Mouse (Mus musculus) limb, embryonic 11.5 days (tissue): ENCODE measurements around the gene Ascl1. TPM values are rescaled to one million over a fixed set of nuclear protein-coding genes. Genes with fewer than 3 reads are reported as not detected.

Experiments
- ATAC-seq: fragments of 200-750 bp; cut with Nextera tagmentation; 2 replicates; pipeline ENCODE4 v1.8.0; 2017; ENCODE audit warnings: low read depth; ENCODE audit not compliant: insufficient number of reproducible peaks, low FRiP score, low TSS enrichment
- DNase-seq: peaks from one replicate; pipeline ENCODE4 v3.0.0-alpha.2; 2015; ENCODE audit warnings: low spot score
- H3K27ac ChIP-seq: fragments of 300-500 bp; sonication (generic); replicated peaks from 2 replicates; pipeline ENCODE4 v1.5.1; 2014; ENCODE audit warnings: low read depth, mild to moderate bottlenecking, low read length
- H3K27me3 ChIP-seq: fragments of 300-500 bp; sonication (generic); 2 replicates; pipeline ENCODE4 v1.6.1; 2014; ENCODE audit warnings: mild to moderate bottlenecking, low read length, mixed read lengths; ENCODE audit not compliant: control insufficient read depth, insufficient read depth
- H3K36me3 ChIP-seq: fragments of 300-500 bp; sonication (generic); 2 replicates; pipeline ENCODE4 v1.6.1; 2014; ENCODE audit warnings: mild to moderate bottlenecking, low read length, moderate library complexity, mixed read lengths; ENCODE audit not compliant: control insufficient read depth, insufficient read depth
- H3K4me1 ChIP-seq: fragments of 300-500 bp; sonication (generic); 2 replicates; pipeline ENCODE4 v1.6.1; 2014; ENCODE audit warnings: low read length, mixed read lengths; ENCODE audit not compliant: control insufficient read depth, insufficient read depth
- H3K4me2 ChIP-seq: fragments of 300-500 bp; sonication (generic); 2 replicates; pipeline ENCODE4 v1.6.1; 2014; ENCODE audit warnings: low read depth, mild to moderate bottlenecking, moderate library complexity; ENCODE audit not compliant: severe bottlenecking
- H3K4me3 ChIP-seq: fragments of 300-500 bp; sonication (generic); 2 replicates; pipeline ENCODE4 v1.5.1; 2014; ENCODE audit warnings: low read depth, low read length
- H3K9ac ChIP-seq: fragments of 300-500 bp; sonication (generic); 2 replicates; pipeline ENCODE4 v1.6.1; 2014; ENCODE audit warnings: mild to moderate bottlenecking, low read length
- H3K9me3 ChIP-seq: fragments of 300-500 bp; sonication (generic); 2 replicates; pipeline ENCODE4 v1.6.1; 2016; ENCODE audit warnings: low read length; ENCODE audit not compliant: control insufficient read depth
- WGBS: fragments of 180-500 bp; shearing (Covaris S2); extraction: QIAGEN DNeasy Blood & Tissue Kit; methylation state at CpG from one replicate; pipeline ENCODE4 v1.1.7; 2014; 5-methylcytosine and 5-hydroxymethylcytosine counted together
- polyA plus RNA-seq: library from polyadenylated mRNA; unstranded; fragments of >200 nt; fragmentation: Nextera tagmentation; extraction: Ambion mirVana; gene quantifications from 2 replicates; pipeline ENCODE4 v1.2.1, GENCODE M21; 2014

Gene Ascl1
- polyA plus RNA-seq, 1 experiment from 2014 or later, result 0.24 TPM

DNA sequence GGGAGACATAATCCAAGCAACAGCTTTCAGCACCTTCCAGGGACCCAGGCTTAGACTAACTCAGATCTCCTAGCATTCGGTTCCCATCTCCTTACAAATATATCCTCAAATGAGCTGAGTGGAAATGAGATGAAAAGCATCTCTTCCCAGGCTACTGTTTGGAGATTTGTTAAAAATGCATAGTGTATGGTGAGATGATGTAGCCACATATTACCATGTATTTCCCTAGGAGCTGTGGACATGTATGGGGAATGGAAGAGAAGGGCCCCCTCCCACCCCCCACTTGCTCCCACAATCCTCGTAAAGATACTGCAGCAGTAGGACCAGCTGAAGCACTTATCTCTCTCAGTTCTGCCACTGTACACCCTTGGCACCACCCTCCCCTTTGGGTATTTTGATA is 3.1 kb downstream of the Ascl1 start:
- H3K4me1 ChIP-seq, result peaks cover 14% of the 10 kb centered on the region
- H3K27ac ChIP-seq, result no peak overlapping the region
- no peak overlapping the region for H3K4me2 ChIP-seq
- H3K9ac ChIP-seq, result no peak overlapping the region
- ATAC-seq (no peak), DNase-seq (no peak)
- H3K9me3 ChIP-seq, result no peaks in the 10 kb centered on the region
- peaks cover 89% of the 10 kb centered on the region for H3K27me3 ChIP-seq
- H3K4me3 ChIP-seq, result no peak overlapping the region
- no peaks in the 10 kb centered on the region for H3K36me3 ChIP-seq
- WGBS, result 6% methylated on average over 2 of the region's 2 CpGs

DNA sequence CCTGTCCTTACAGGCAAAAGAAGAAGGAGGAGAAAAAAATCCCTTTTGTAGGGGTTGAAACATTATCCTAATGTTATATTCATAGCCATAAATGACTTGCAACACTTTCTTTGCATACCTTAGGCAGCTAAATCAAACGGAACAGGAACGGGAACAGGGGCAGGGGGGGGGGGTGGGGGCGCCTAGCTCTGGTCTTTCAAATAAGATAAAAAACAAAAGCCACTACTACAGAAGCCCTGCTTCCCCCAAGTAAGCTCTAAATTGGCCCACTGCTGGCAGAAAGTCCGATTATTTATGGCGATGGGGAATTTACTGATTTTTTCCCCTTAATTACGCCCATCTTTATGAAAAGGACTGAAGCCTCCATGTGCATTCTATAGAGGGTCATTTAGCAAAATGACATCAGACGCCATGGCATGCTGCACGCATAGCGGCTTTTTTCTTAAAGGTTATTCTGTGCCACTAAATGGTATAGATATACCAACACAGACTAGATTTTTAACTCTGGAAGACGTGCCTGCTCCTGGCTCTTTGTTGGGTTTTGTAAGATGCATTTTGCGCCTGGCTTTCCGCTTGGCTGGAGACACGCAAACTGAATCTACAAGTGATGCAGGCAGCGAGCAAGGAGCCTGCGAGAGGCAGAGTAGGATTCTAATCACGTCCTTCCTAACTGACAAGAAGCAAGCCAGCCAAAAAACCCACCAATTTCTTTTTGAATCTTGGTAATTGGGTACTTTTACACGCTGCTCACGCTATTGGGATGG is 4.0 kb downstream of the Ascl1 start:
- peak; percentile 43 for DNase-seq
- no peak overlapping the region for H3K4me3 ChIP-seq

DNA sequence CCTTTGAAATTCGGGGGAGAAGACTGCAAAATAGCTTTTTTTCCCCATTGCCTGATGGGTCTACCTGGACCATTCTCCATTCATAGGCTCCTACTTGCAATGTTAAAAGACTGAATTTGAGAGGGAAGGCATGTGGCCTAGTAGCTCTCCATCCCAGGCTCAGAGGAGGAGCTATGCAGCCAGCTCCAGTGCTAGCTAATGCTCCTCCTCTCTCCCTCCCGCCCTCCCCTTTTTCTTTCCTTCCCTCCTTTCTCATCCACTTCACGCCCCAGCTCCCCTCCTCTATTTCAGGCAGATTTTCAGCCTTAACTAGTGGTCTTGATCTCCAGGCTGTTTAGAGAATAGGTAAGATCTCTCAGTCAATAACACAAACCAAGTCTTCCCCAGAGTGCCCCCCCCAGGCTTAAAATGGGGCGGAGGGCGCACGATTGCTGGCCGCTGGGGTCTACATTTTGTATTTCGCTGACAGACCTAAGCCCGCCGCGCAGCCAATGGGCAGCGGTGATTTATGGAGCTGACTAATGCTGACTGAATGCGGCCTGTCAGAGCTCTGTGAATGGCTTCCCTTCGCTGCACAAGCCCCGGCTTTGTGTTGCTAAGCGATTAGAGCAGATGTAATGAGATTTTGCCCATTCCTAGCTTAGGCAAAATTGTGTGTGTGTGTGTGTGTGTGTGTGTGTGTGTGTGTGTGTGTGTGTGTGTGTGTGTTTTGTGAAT is 4.9 kb downstream of the Ascl1 start:
- H3K27me3 ChIP-seq, result peaks cover 79% of the 10 kb centered on the region
- H3K4me2 ChIP-seq, result no peak overlapping the region
- H3K27ac ChIP-seq, result no peak overlapping the region
- no peaks in the 10 kb centered on the region for H3K36me3 ChIP-seq
- DNase-seq, result peak; percentile 65
- no peaks in the 10 kb centered on the region for H3K9me3 ChIP-seq
- under 1% methylated on average over 16 of the region's 16 CpGs for whole genome bisulfite sequencing
- H3K4me3 ChIP-seq, result no peak overlapping the region
- ATAC-seq, result peak; percentile 55; the same call in 1 of the 2 replicates
- peaks cover 6% of the 10 kb centered on the region; the same call in 1 of the 2 replicates for H3K4me1 ChIP-seq
- no peak overlapping the region for H3K9ac ChIP-seq

More for the DNA sequence above, 4.0 kb downstream of the Ascl1 start:
- Histone ChIP-seq H3K9ac (no peak overlapping the region), H3K27me3 (peaks cover 84% of the 10 kb centered on the region), H3K4me1 (peaks cover 11% of the 10 kb centered on the region; the same call in 1 of the 2 replicates), H3K4me2 (no peak overlapping the region), H3K36me3 (no peaks in the 10 kb centered on the region), H3K27ac (no peak overlapping the region), H3K9me3 (no peaks in the 10 kb centered on the region)
- 3% methylated on average over 18 of the region's 18 CpGs for WGBS
- ATAC-seq, result no peak

- no peak overlapping the region for H3K9ac ChIP-seq
Measured at GRCm38 (mm10) chr10:87485721-87486620, 7.5 kb downstream of the Ascl1 start.

DNA sequence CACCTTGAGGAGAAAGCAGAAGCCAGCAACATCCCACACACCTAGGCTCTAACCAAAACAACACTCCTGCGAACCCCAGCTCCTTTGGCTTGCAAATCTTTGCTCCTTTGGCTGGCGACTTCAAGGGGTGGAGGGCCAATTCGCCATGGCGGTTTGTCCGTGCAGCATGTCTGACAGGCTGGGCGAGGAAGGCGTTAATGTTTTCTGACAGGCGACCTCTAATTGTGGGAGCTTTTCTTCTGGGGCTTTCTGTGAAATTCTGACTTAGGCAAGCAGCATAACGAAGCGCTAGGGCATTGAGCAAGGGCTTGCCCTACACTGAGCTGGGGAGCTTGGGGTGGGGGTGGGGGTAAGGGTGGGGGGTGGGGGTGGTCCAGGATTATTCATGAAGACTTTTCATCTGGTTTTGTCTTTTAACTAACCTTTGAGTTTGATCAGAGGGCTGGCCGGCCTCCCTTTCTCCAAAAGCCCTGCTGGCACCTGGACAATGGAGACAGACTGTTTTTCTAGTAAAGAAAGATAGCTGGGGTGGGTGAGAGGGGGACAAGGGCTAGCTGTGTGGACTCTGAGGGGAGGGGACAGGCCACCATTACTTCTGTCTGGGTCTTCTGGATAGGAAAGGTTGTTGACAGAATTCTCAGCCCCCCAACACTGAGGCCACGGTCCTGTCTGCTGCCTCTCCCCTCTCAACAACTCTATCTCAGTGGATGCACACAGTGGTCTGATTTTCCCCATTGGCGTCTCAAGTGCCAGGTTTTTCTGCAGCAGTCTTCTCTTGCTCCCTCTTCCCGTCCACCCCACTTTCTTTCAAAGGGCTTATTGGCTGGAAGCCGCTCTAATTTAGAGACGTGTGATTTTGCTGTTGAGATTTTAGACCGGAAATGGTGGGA is 8.4 kb downstream of the Ascl1 start:
- WGBS, result 2% methylated on average over 17 of the region's 17 CpGs
- Histone ChIP-seq H3K4me2 (no peak overlapping the region), H3K27ac (no peak overlapping the region), H3K9ac (no peak overlapping the region), H3K4me3 (no peak overlapping the region), H3K4me1 (peaks cover 3% of the 10 kb centered on the region; the same call in 1 of the 2 replicates), H3K36me3 (no peaks in the 10 kb centered on the region), H3K9me3 (no peaks in the 10 kb centered on the region), H3K27me3 (peaks cover 49% of the 10 kb centered on the region)
- peak; percentile 34; the same call in 1 of the 2 replicates for ATAC-seq
- DNase-seq, result no peak

More at GRCm38 (mm10) chr10:87485721-87486620, 7.5 kb downstream of the Ascl1 start:
- peak overlapping the region; percentile 36; the same call in 1 of the 2 replicates for H3K4me2 ChIP-seq
- ATAC-seq (0 out of 2 replicates have a peak, but pooled peaks have one; percentile 37), DNase-seq (peak; percentile 60)
- under 1% methylated on average over 33 of the region's 33 CpGs for WGBS
- no peaks in the 10 kb centered on the region for H3K36me3 ChIP-seq
- peaks cover 3% of the 10 kb centered on the region; the same call in 1 of the 2 replicates for H3K4me1 ChIP-seq
- H3K27me3 ChIP-seq, result peaks cover 58% of the 10 kb centered on the region
- peak overlapping the region; percentile 8; the same call in 1 of the 2 replicates for H3K4me3 ChIP-seq
- no peak overlapping the region for H3K27ac ChIP-seq
- H3K9me3 ChIP-seq, result no peaks in the 10 kb centered on the region

DNA sequence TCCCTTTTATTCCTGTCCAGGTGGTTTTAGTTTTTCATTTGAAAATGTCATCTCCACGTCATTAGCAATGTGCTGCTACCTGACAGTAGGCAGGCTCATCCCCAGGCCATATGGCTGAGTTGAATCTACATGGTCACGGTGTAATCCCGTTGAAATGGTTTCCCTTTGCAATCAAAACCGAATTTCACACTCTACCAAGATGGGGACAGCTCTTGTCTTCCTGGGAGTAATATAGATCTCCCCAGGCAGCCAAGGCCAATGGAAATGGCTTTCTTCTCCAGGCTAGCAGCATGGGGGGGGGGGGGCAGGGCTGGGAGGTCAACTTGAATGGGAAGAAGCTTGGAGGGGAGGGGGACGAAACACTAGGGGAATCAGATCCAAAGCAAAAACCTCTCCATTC is 15.6 kb downstream of the Ascl1 start:
- ATAC-seq (no peak), DNase-seq (no peak)
- H3K4me1 ChIP-seq, result no peaks in the 10 kb centered on the region
- H3K4me3 ChIP-seq, result no peak overlapping the region
- H3K27me3 ChIP-seq, result no peaks in the 10 kb centered on the region
- no peak overlapping the region for H3K4me2 ChIP-seq
- H3K9ac ChIP-seq, result no peak overlapping the region
- no peaks in the 10 kb centered on the region for H3K9me3 ChIP-seq
- WGBS, result 67% methylated on average over 5 of the region's 5 CpGs
- no peaks in the 10 kb centered on the region for H3K36me3 ChIP-seq
- no peak overlapping the region for H3K27ac ChIP-seq

DNA sequence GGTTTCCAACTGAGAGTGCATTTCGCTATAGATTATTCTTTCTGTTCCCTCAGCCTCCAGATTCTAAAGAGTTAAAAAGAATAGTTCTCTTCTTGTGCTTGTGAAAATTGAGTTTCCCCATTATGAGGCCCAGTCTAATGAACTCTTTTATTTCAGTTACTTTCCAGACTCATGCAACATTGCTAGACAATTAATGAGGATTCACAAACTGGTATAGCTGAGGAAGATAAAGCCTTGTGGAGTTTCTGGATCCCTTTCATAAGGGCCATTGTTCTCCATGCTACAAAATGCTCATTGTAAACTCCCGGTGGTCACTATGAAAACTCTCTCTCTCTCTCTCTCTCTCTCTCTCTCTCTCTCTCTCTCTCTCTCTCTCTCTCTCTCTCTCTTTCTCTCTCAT is 18.5 kb downstream of the Ascl1 start:
- no peak overlapping the region for H3K27ac ChIP-seq
- H3K36me3 ChIP-seq, result no peaks in the 10 kb centered on the region
- no peaks in the 10 kb centered on the region for H3K9me3 ChIP-seq
- no peak overlapping the region for H3K4me3 ChIP-seq
- DNase-seq (no peak), ATAC-seq (no peak)
- H3K9ac ChIP-seq, result no peak overlapping the region
- no peaks in the 10 kb centered on the region for H3K27me3 ChIP-seq
- no peaks in the 10 kb centered on the region for H3K4me1 ChIP-seq
- WGBS, result 88% methylated on average over 2 of the region's 2 CpGs
- no peak overlapping the region for H3K4me2 ChIP-seq
